Comparison of ENCODE assay signal across 23 mouse cellular contexts in the genomic region with DNA sequence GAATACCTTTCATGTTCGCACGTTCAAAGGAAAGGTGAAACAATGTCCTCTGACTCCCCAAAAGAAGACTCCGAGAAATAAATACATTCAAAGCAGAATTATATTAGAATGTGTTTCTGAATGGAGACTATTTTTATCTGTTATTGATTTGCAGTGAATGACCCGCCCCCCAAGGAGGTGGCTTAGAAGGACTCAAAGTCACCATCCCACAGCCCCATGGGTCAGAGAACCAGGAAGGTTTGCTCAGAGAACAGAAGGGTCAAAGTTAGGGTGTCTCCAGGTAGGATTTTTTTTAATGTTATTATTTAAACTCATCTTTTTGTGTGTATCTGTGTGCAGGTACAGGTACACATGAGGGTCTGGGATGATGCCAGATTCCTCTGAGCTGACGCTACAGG.
"Had no signal": no experiment of that assay in that cellular context is flagged by ENCODE, and none has a peak within 500 bp of the region (broad histone marks: within the 10 kb centered on the region; RNA-seq: fewer than 3 reads in every experiment).

No protein-coding gene starts in this region.

- H3K9ac ChIP-seq: heart, embryonic 12.5 days; hindbrain, embryonic 13.5 days; hindbrain, embryonic 15.5 days; limb, embryonic 12.5 days; liver, embryonic 13.5 days had no signal

- H3K4me3 ChIP-seq: gastrocnemius, adult 2 months; heart, adult 2 months; heart, embryonic 12.5 days; hindbrain, embryonic 10.5 days; hindbrain, embryonic 13.5 days; hindbrain, embryonic 15.5 days; layer of hippocampus, adult 2 months; left cerebral cortex, adult 2 months; limb, embryonic 10.5 days; limb, embryonic 12.5 days; liver, embryonic 13.5 days had no signal

- H3K4me1 ChIP-seq: heart, embryonic 12.5 days; hindbrain, embryonic 10.5 days; hindbrain, embryonic 13.5 days; hindbrain, embryonic 15.5 days; limb, embryonic 10.5 days; limb, embryonic 12.5 days; liver, embryonic 13.5 days had no signal

- H3K4me2 ChIP-seq: heart, embryonic 12.5 days; hindbrain, embryonic 13.5 days; hindbrain, embryonic 15.5 days; limb, embryonic 12.5 days; liver, embryonic 11.5 days; liver, embryonic 13.5 days had no signal

- H3K36me3 ChIP-seq: heart, embryonic 12.5 days; hindbrain, embryonic 10.5 days; hindbrain, embryonic 13.5 days; hindbrain, embryonic 15.5 days; limb, embryonic 10.5 days; limb, embryonic 12.5 days; liver, embryonic 13.5 days had no signal

- H3K27me3 ChIP-seq: heart, embryonic 12.5 days; hindbrain, embryonic 15.5 days; limb, embryonic 12.5 days; liver, embryonic 13.5 days had no signal

- H3K9me3 ChIP-seq: heart, embryonic 12.5 days; hindbrain, embryonic 10.5 days; hindbrain, embryonic 13.5 days; hindbrain, embryonic 15.5 days; limb, embryonic 10.5 days; limb, embryonic 12.5 days; liver, embryonic 13.5 days had no signal

- ATAC-seq: hindbrain, postnatal 0 days had no signal

- H3K27ac ChIP-seq: gastrocnemius, adult 2 months; heart, adult 2 months; hindbrain, embryonic 10.5 days; hindbrain, embryonic 13.5 days; hindbrain, embryonic 15.5 days; hindbrain, postnatal 0 days; layer of hippocampus, adult 2 months; left cerebral cortex, adult 2 months; limb, embryonic 10.5 days; limb, embryonic 12.5 days; liver, embryonic 13.5 days had no signal

- DNase-seq: gastrocnemius, adult 2 months; gastrocnemius, postnatal 10 days; gastrocnemius, postnatal 25 days; heart, adult 2 months; heart, postnatal 10 days; heart, postnatal 4 days; kidney, adult 18-20 months; kidney, adult 8-10 months; kidney, postnatal 10 days; kidney, postnatal 25 days; kidney, postnatal 4 days; liver; liver, embryonic 13.5 days had no signal
